Mouse (Mus musculus): ENCODE measurements at regions not wholly inside any gene's neighbourhood (a gene's known extent, or its start where the extent isn't known, plus 50 kb on each side); places are given as distances from the start of the nearest gene placed in this dataset.

- no peaks in the 10 kb centered on the region for H3K36me3 ChIP-seq (replicated peaks in 1 of 2; ENCODE audit: control insufficient read depth in 1 of 2, insufficient read depth in 1 of 2, low read length in 1 of 2)
- no peak overlapping the region for H3K27ac ChIP-seq (ENCODE audit: insufficient read depth, low read depth)
- no peaks in the 10 kb centered on the region for H3K79me2 ChIP-seq (replicated peaks; ENCODE audit: control insufficient read depth, extremely low read depth, insufficient read depth, poor library complexity, severe bottlenecking)
- H3K9me3 ChIP-seq (replicated peaks; ENCODE audit: low read length): peaks cover 2% of the 10 kb centered on the region
- in situ Hi-C loops (cut with MboI; ENCODE audit: low pct_ligation_motif_present, low pct_unique_long_range_greater_than_20kb, low sequenced_read_pairs): no loop called here
- H3K4me3 ChIP-seq (replicated peaks in 1 of 3; ENCODE audit: low read depth in 2 of 3, low read length in 2 of 3, poor library complexity in 1 of 3): no peak overlapping the region
- dilution Hi-C loops (cut with MboI; ENCODE audit: extremely low pct_ligation_motif_present, extremely low pct_unique_long_range_greater_than_20kb, low sequenced_read_pairs): no loop called here
- no peak overlapping the region for H3K9ac ChIP-seq (ENCODE audit: insufficient read depth, low read depth)
- DNase-seq (ENCODE audit: extremely low read depth): no peak
- TF ChIP-seq E2F4 (IDR thresholded peaks at IDR 0.05; ENCODE audit: insufficient replicate concordance, low read depth, low read length) (no peak), USF1 (IDR thresholded peaks at IDR 0.05; ENCODE audit: low read depth, low read length) (no peak), POLR2A (IDR thresholded peaks at IDR 0.05; ENCODE audit: low read depth, low read length) (no peak), NRF1 (IDR thresholded peaks at IDR 0.05; ENCODE audit: low read depth, low read length) (no peak), CTCF (conservative IDR thresholded peaks at IDR 0.05 in 1 of 2, IDR thresholded peaks at IDR 0.05 in 1 of 2; ENCODE audit: low read depth in 2 of 2, low read length in 2 of 2) (no peak), MAFK (IDR thresholded peaks at IDR 0.05; ENCODE audit: insufficient replicate concordance, low read length) (no peak), IRF4 (IDR thresholded peaks at IDR 0.05; ENCODE audit: low read depth, low read length) (no peak), SMC3 (IDR thresholded peaks at IDR 0.05; ENCODE audit: low read depth, low read length) (no peak), MYC (IDR thresholded peaks at IDR 0.05; ENCODE audit: low read depth, low read length) (no peak), MXI1 (IDR thresholded peaks at IDR 0.05; ENCODE audit: low read depth, low read length) (no peak)
- no peaks in the 10 kb centered on the region for H3K27me3 ChIP-seq (replicated peaks)
- no peak overlapping the region for H3K4me2 ChIP-seq (ENCODE audit: insufficient read depth, low read depth, poor library complexity, severe bottlenecking)
- no peaks in the 10 kb centered on the region; a peak in 1 of 4 replicates for H3K4me1 ChIP-seq (ENCODE audit: control insufficient read depth in 1 of 2, insufficient read depth in 2 of 2)
Observed at GRCm38 (mm10) chr14:61918113-61918512, 310.9 kb downstream of the Kcnrg start.

- Histone ChIP-seq H3K4me2 (ENCODE audit: insufficient read depth, low read depth, poor library complexity, severe bottlenecking) (no peak overlapping the region), H3K4me3 (replicated peaks in 1 of 3; ENCODE audit: low read depth in 2 of 3, low read length in 2 of 3, poor library complexity in 1 of 3) (no peak overlapping the region), H3K9me3 (replicated peaks; ENCODE audit: low read length) (no peaks in the 10 kb centered on the region), H3K4me1 (ENCODE audit: control insufficient read depth in 1 of 2, insufficient read depth in 2 of 2) (no peaks in the 10 kb centered on the region), H3K9ac (ENCODE audit: insufficient read depth, low read depth) (no peak overlapping the region), H3K27ac (ENCODE audit: insufficient read depth, low read depth) (no peak overlapping the region), H3K36me3 (replicated peaks in 1 of 2; ENCODE audit: control insufficient read depth in 1 of 2, insufficient read depth in 1 of 2, low read length in 1 of 2) (no peaks in the 10 kb centered on the region), H3K79me2 (replicated peaks; ENCODE audit: control insufficient read depth, extremely low read depth, insufficient read depth, poor library complexity, severe bottlenecking) (no peaks in the 10 kb centered on the region), H3K27me3 (replicated peaks) (no peaks in the 10 kb centered on the region)
- DNase-seq (ENCODE audit: extremely low read depth): no peak
- dilution Hi-C loops (cut with MboI; ENCODE audit: extremely low pct_ligation_motif_present, extremely low pct_unique_long_range_greater_than_20kb, low sequenced_read_pairs): no loop called here
- in situ Hi-C loops (cut with MboI; ENCODE audit: low pct_ligation_motif_present, low pct_unique_long_range_greater_than_20kb, low sequenced_read_pairs): no loop called here
- TF ChIP-seq RAD21 (IDR thresholded peaks at IDR 0.05; ENCODE audit: low read depth, low read length) (no peak), ELF1 (IDR thresholded peaks at IDR 0.05; ENCODE audit: low read depth, low read length) (no peak), E2F4 (IDR thresholded peaks at IDR 0.05; ENCODE audit: insufficient replicate concordance, low read depth, low read length) (no peak)
Observed at GRCm38 (mm10) chr14:61931811-61932210, 324.6 kb downstream of the Kcnrg start.

- Histone ChIP-seq H3K36me3 (replicated peaks in 1 of 2; ENCODE audit: control insufficient read depth in 1 of 2, insufficient read depth in 1 of 2, low read length in 1 of 2) (no peaks in the 10 kb centered on the region), H3K9me3 (replicated peaks; ENCODE audit: low read length) (no peaks in the 10 kb centered on the region), H3K27ac (ENCODE audit: insufficient read depth, low read depth) (no peak overlapping the region), H3K9ac (ENCODE audit: insufficient read depth, low read depth) (no peak overlapping the region), H3K4me1 (ENCODE audit: control insufficient read depth in 1 of 2, insufficient read depth in 2 of 2) (no peaks in the 10 kb centered on the region), H3K79me2 (replicated peaks; ENCODE audit: control insufficient read depth, extremely low read depth, insufficient read depth, poor library complexity, severe bottlenecking) (no peaks in the 10 kb centered on the region), H3K4me3 (replicated peaks in 1 of 3; ENCODE audit: low read depth in 2 of 3, low read length in 2 of 3, poor library complexity in 1 of 3) (no peak overlapping the region), H3K4me2 (ENCODE audit: insufficient read depth, low read depth, poor library complexity, severe bottlenecking) (no peak overlapping the region), H3K27me3 (replicated peaks) (no peaks in the 10 kb centered on the region)
- in situ Hi-C loops (cut with MboI; ENCODE audit: low pct_ligation_motif_present, low pct_unique_long_range_greater_than_20kb, low sequenced_read_pairs) (no loop called here), dilution Hi-C loops (cut with MboI; ENCODE audit: extremely low pct_ligation_motif_present, extremely low pct_unique_long_range_greater_than_20kb, low sequenced_read_pairs) (no loop called here)
- no peak for DNase-seq (ENCODE audit: extremely low read depth)
- TF ChIP-seq NELFE (IDR thresholded peaks at IDR 0.05; ENCODE audit: low read depth, low read length) (no peak), E2F4 (IDR thresholded peaks at IDR 0.05; ENCODE audit: insufficient replicate concordance, low read depth, low read length) (no peak), ZC3H11A (IDR thresholded peaks at IDR 0.05; ENCODE audit: low read depth, low read length) (no peak), RAD21 (IDR thresholded peaks at IDR 0.05; ENCODE audit: low read depth, low read length) (no peak), ZKSCAN1 (IDR thresholded peaks at IDR 0.05; ENCODE audit: borderline replicate concordance, low read depth, low read length) (no peak), RCOR1 (conservative IDR thresholded peaks at IDR 0.05; ENCODE audit: low read depth, low read length) (no peak), BHLHE40 (IDR thresholded peaks at IDR 0.05; ENCODE audit: low read depth, low read length) (no peak), TBP (conservative IDR thresholded peaks at IDR 0.05; ENCODE audit: low read depth, low read length) (no peak), CTCF (conservative IDR thresholded peaks at IDR 0.05 in 1 of 2, IDR thresholded peaks at IDR 0.05 in 1 of 2; ENCODE audit: low read depth in 2 of 2, low read length in 2 of 2) (no peak), CHD1 (IDR thresholded peaks at IDR 0.05; ENCODE audit: low read depth, low read length) (no peak), PAX5 (IDR thresholded peaks at IDR 0.05; ENCODE audit: low read length) (no peak), MYC (IDR thresholded peaks at IDR 0.05; ENCODE audit: low read depth, low read length) (no peak), ELF1 (IDR thresholded peaks at IDR 0.05; ENCODE audit: low read depth, low read length) (no peak), POLR2A (IDR thresholded peaks at IDR 0.05; ENCODE audit: low read depth, low read length) (no peak), MAZ (IDR thresholded peaks at IDR 0.05; ENCODE audit: low read depth, low read length) (no peak), USF1 (IDR thresholded peaks at IDR 0.05; ENCODE audit: low read depth, low read length) (no peak), MEF2A (IDR thresholded peaks at IDR 0.05; ENCODE audit: borderline replicate concordance, low read depth, low read length) (no peak), POLR2AphosphoS2 (IDR thresholded peaks at IDR 0.05; ENCODE audit: low read depth, low read length) (no peak)
Observed at GRCm38 (mm10) chr14:61941682-61942081, 334.4 kb downstream of the Kcnrg start.

Measured in CH12.LX (cell line).